Mouse (Mus musculus): ENCODE results near the gene Toe1.
A peak's percentile ranks its signal among the peaks of the same experiment; 100 is the strongest.

The Toe1 gene

DNA sequence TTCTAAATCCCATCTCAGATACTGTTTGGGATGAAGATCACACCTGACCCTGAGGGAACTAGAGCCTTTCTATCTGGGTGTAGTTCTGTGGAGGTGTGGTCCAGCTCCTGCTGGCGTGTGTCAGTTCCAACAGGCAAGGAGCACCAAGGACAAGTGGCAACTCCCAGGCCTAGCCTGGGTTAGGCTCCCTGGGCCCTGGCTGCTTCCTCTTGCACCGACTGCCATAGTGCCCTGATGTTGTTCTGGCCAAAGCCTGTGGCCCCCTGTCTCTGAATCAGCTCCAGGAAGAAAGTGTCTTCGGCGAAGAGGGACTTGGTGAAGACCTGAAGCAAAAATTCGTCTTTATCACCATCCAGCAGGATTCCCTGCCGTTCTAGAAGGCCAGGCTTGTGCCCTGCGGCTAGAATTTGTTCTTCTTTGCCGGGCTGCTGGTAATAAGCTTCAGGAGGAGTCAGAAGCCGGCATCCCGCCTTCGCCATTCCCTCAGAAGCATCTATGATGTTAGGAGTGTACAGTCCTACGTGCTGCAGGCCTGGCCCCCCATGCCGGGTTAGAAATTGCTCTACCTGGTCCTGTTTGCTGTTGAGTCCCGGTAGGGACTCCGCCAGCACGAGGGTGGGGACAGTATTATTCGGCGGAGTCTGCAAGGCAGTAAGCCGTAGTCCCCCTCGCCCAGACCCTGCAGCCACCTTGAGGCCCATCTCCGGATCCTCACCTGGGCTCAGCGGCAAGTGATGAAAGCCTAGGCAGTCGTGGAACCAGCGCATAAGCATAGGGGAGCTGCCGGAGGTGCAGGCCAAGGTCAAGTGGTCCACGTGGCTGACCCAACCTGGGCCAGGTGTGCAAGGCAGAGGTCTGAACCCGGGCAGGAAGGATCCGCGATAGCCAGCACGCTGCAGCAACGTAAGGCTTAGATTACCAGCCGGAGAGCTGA is 12.8 kb upstream of the Toe1 start:
- no peak for DNase-seq (ENCODE audit: low read depth, low spot score)
- Histone ChIP-seq H3K27me3 (ENCODE audit: control insufficient read depth, insufficient read depth, low read length, poor library complexity, severe bottlenecking) (no peaks in the 10 kb centered on the region), H3K36me3 (ENCODE audit: control insufficient read depth, insufficient read depth, low read length, poor library complexity, severe bottlenecking) (no peaks in the 10 kb centered on the region)

DNA sequence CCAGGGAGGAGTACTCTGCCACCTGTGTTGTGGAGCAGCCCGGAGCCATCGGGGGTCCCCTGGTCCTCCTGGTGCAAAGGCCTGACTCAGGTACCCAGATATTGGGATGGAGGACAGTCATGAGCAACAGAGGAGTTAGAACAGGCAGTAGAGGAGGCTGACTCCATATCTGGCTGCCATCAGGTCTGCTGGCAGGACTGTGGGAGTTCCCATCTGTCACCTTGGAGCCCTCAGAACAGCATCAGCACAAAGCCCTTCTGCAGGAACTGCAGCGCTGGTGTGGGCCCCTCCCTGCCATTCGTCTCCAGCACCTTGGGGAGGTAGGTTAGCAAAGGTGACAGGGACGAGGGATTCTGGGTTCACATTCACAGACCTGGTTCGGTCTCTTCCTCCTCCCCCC is 10.0 kb upstream of the Toe1 start:
- Histone ChIP-seq H3K36me3 (ENCODE audit: control insufficient read depth, insufficient read depth, low read length, poor library complexity, severe bottlenecking) (no peaks in the 10 kb centered on the region), H3K27me3 (ENCODE audit: control insufficient read depth, insufficient read depth, low read length, poor library complexity, severe bottlenecking) (no peaks in the 10 kb centered on the region)
- DNase-seq (ENCODE audit: low read depth, low spot score): no peak

GRCm38 (mm10) chr4:116815276-116815675 is 7.8 kb upstream of the Toe1 start:
- no peaks in the 10 kb centered on the region for H3K27me3 ChIP-seq (ENCODE audit: control insufficient read depth, insufficient read depth, low read length, poor library complexity, severe bottlenecking)
- no peaks in the 10 kb centered on the region for H3K36me3 ChIP-seq (ENCODE audit: control insufficient read depth, insufficient read depth, low read length, poor library complexity, severe bottlenecking)
- DNase-seq (ENCODE audit: low read depth, low spot score): no peak

DNA sequence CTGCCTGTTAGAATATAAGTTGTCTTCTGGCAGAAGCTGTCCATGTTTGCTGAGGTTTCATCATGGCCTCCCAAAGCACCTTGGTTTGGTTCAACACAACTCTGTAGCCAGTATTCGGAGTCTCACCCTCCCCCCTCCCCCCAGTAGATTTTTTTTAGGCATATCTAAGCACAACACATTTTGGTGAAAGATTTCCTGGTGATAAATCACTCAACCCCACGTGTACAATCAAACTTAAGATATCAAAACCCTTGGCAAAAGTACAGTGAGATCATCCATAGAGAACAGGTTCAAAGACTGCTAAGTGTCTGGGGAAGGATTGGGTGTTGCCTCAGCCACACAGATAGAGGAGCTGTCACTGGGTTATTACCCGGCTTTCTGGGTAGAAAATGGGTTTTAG is 3.6 kb upstream of the Toe1 start:
- Histone ChIP-seq H3K27me3 (ENCODE audit: control insufficient read depth, insufficient read depth, low read length, poor library complexity, severe bottlenecking) (no peaks in the 10 kb centered on the region), H3K36me3 (ENCODE audit: control insufficient read depth, insufficient read depth, low read length, poor library complexity, severe bottlenecking) (no peaks in the 10 kb centered on the region)
- no peak for DNase-seq (ENCODE audit: low read depth, low spot score)

DNA sequence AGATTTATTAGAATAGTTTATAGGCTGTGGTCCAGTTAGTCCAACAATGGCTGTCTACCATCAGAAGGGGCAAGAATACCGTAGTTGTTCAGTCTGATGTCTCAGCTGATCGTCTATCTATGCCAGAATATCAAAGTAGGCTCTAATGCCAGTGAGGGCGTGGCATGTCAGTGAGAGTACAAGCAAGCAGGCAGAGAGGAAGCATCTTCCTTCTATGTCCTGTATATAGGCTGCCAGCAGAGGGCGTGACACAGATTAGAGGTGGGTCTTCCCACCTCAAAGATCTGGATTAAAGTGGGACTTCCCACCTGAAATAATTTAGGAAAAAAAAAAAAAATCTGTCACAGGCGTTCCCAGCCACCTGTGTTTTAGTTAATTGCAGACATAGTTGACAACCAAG is 7.5 kb downstream of the Toe1 start:
- DNase-seq (ENCODE audit: low read depth, low spot score): peak; percentile 56
- Histone ChIP-seq H3K36me3 (ENCODE audit: control insufficient read depth, insufficient read depth, low read length, poor library complexity, severe bottlenecking) (peaks cover 14% of the 10 kb centered on the region), H3K27me3 (ENCODE audit: control insufficient read depth, insufficient read depth, low read length, poor library complexity, severe bottlenecking) (no peaks in the 10 kb centered on the region)

- H3K36me3 ChIP-seq (ENCODE audit: control insufficient read depth, insufficient read depth, low read length, poor library complexity, severe bottlenecking): peaks cover 2% of the 10 kb centered on the region; the same call in 1 of the 2 replicates
- no peak for DNase-seq (ENCODE audit: low read depth, low spot score)
- H3K27me3 ChIP-seq (ENCODE audit: control insufficient read depth, insufficient read depth, low read length, poor library complexity, severe bottlenecking): no peaks in the 10 kb centered on the region
Observed at GRCm38 (mm10) chr4:116796442-116797110, 10.9 kb downstream of the Toe1 start.

- no peaks in the 10 kb centered on the region for H3K27me3 ChIP-seq (ENCODE audit: control insufficient read depth, insufficient read depth, low read length, poor library complexity, severe bottlenecking)
- no peak for DNase-seq (ENCODE audit: low read depth, low spot score)
- peaks cover 2% of the 10 kb centered on the region; the same call in 1 of the 2 replicates for H3K36me3 ChIP-seq (ENCODE audit: control insufficient read depth, insufficient read depth, low read length, poor library complexity, severe bottlenecking)
Observed at GRCm38 (mm10) chr4:116794273-116794672, 13.2 kb downstream of the Toe1 start.

DNA sequence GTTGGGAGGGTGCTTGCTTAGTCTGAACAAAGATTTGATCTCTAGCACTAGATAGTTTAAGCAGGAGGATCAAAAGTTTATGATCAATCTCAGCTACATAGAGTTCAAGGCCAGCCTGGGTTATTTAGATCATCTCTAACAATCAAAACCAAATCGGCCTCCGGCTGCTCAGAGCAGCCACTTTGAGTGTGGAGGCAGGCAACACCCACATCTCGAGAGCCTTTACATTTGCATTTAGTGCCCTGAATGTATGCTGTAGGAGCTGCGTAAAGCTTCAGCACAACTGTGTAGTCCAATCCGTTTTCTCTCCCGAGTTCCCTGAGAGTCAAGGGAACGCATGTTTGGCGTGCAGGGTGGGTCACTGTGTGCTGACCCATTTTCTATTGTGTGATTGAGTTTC is 15.0 kb downstream of the Toe1 start:
- no peaks in the 10 kb centered on the region for H3K27me3 ChIP-seq (ENCODE audit: control insufficient read depth, insufficient read depth, low read length, poor library complexity, severe bottlenecking)
- peaks cover 2% of the 10 kb centered on the region; the same call in 1 of the 2 replicates for H3K36me3 ChIP-seq (ENCODE audit: control insufficient read depth, insufficient read depth, low read length, poor library complexity, severe bottlenecking)
- DNase-seq (ENCODE audit: low read depth, low spot score): no peak

GRCm38 (mm10) chr4:116788956-116789355 is 18.5 kb downstream of the Toe1 start:
- peak; percentile 90 for DNase-seq (ENCODE audit: low read depth, low spot score)
- peaks cover 2% of the 10 kb centered on the region; the same call in 1 of the 2 replicates for H3K36me3 ChIP-seq (ENCODE audit: control insufficient read depth, insufficient read depth, low read length, poor library complexity, severe bottlenecking)
- no peaks in the 10 kb centered on the region for H3K27me3 ChIP-seq (ENCODE audit: control insufficient read depth, insufficient read depth, low read length, poor library complexity, severe bottlenecking)

- DNase-seq (ENCODE audit: low read depth, low spot score): no peak
- Histone ChIP-seq H3K36me3 (ENCODE audit: control insufficient read depth, insufficient read depth, low read length, poor library complexity, severe bottlenecking) (peaks cover 2% of the 10 kb centered on the region; the same call in 1 of the 2 replicates), H3K27me3 (ENCODE audit: control insufficient read depth, insufficient read depth, low read length, poor library complexity, severe bottlenecking) (no peaks in the 10 kb centered on the region)
Observed at GRCm38 (mm10) chr4:116787985-116788760, 19.3 kb downstream of the Toe1 start.

GRCm38 (mm10) chr4:116786587-116786986 is 20.9 kb downstream of the Toe1 start:
- peak; percentile 16 for DNase-seq (ENCODE audit: low read depth, low spot score)
- Histone ChIP-seq H3K36me3 (ENCODE audit: control insufficient read depth, insufficient read depth, low read length, poor library complexity, severe bottlenecking) (no peaks in the 10 kb centered on the region), H3K27me3 (ENCODE audit: control insufficient read depth, insufficient read depth, low read length, poor library complexity, severe bottlenecking) (no peaks in the 10 kb centered on the region)

DNA sequence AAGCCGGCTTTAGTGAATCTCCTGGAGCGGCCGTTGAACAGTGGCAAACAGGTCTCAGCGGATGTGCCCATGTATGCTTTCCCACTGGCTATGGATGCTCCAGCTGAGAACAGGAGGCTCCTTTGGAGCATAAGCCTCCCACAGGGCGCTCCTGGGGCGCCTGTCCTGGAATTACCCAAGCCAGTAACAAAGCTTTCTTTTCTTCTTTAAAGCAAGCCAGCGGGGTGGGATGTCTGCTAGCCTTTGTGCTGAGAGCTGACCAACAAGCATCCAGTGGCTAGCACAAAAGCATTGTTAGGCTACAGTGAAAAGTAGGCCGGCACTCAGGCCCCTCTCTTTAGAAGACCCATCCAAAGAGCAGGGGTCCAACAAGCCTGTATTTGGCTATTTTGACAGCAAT is 25.3 kb downstream of the Toe1 start:
- H3K36me3 ChIP-seq (ENCODE audit: control insufficient read depth, insufficient read depth, low read length, poor library complexity, severe bottlenecking): no peaks in the 10 kb centered on the region
- no peak for DNase-seq (ENCODE audit: low read depth, low spot score)

GRCm38 (mm10) chr4:116781366-116781765 is 26.1 kb downstream of the Toe1 start:
- H3K36me3 ChIP-seq (ENCODE audit: control insufficient read depth, insufficient read depth, low read length, poor library complexity, severe bottlenecking): no peaks in the 10 kb centered on the region
- DNase-seq (ENCODE audit: low read depth, low spot score): no peak
- no peaks in the 10 kb centered on the region for H3K27me3 ChIP-seq (ENCODE audit: control insufficient read depth, insufficient read depth, low read length, poor library complexity, severe bottlenecking)

More for the DNA sequence above, 25.3 kb downstream of the Toe1 start:
- H3K27me3 ChIP-seq (ENCODE audit: control insufficient read depth, insufficient read depth, low read length, poor library complexity, severe bottlenecking): no peaks in the 10 kb centered on the region

DNA sequence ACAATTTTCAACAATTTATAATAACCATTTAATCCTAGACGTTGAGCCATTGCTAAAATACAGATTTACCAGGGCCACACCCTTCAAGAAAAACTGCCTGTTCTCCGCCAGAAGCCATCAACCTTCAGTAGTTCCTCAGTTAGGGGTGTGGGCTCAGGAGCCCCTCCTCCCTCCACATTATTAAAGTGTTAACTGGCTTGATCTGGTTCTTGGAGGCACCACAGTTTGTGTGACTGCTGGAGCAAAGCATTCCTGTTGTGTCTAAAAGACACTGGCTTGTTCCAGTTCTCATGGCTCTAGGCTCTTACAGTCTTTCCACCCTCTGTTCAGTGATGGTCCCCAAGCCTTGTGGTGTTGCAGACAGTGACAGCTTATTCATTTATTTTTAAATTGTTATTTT is 26.9 kb downstream of the Toe1 start:
- Histone ChIP-seq H3K36me3 (ENCODE audit: control insufficient read depth, insufficient read depth, low read length, poor library complexity, severe bottlenecking) (no peaks in the 10 kb centered on the region), H3K27me3 (ENCODE audit: control insufficient read depth, insufficient read depth, low read length, poor library complexity, severe bottlenecking) (no peaks in the 10 kb centered on the region)
- no peak for DNase-seq (ENCODE audit: low read depth, low spot score)
